In genomic region chr12:43489896-43490295, GRCm38 (mm10) we compare ENCODE assay signal across 34 mouse cellular contexts.
"Had no signal": no experiment of that assay in that cellular context is flagged by ENCODE, and none has a peak within 500 bp of the region (broad histone marks: within the 10 kb centered on the region; RNA-seq: fewer than 3 reads in every experiment).

No protein-coding gene starts in this region.

- DNase-seq: heart, postnatal 10 days; heart, postnatal 14 days; heart, postnatal 36 days; heart, postnatal 4 days; kidney, adult 11 months; kidney, adult 18-20 months; kidney, adult 2 months; kidney, adult 8-10 months; kidney, adult 9 months; kidney, postnatal 10 days; kidney, postnatal 14 days; kidney, postnatal 25 days; kidney, postnatal 36 days; kidney, postnatal 4 days; layer of hippocampus, adult 9-11 months; layer of hippocampus, postnatal 36 days had no signal

- H3K9ac ChIP-seq: heart, embryonic 12.5 days; heart, embryonic 13.5 days; heart, embryonic 15.5 days; hindbrain, embryonic 12.5 days; hindbrain, embryonic 13.5 days; hindbrain, embryonic 14.5 days; hindbrain, embryonic 15.5 days; intestine, embryonic 15.5 days; kidney, embryonic 15.5 days had no signal

- H3K9me3 ChIP-seq: heart, embryonic 12.5 days; heart, embryonic 13.5 days; heart, embryonic 15.5 days; hindbrain, embryonic 10.5 days; hindbrain, embryonic 12.5 days; hindbrain, embryonic 13.5 days; hindbrain, embryonic 15.5 days; intestine, embryonic 15.5 days; kidney, embryonic 15.5 days had no signal

- H3K27ac ChIP-seq: heart, embryonic 13.5 days; heart, embryonic 15.5 days; hindbrain, embryonic 10.5 days; hindbrain, embryonic 12.5 days; hindbrain, embryonic 13.5 days; hindbrain, embryonic 14.5 days; hindbrain, embryonic 15.5 days; hindbrain, postnatal 0 days; intestine, embryonic 15.5 days; kidney, embryonic 15.5 days; kidney, postnatal 0 days; layer of hippocampus, adult 2 months; left cerebral cortex, adult 2 months had no signal

- H3K4me1 ChIP-seq: heart, embryonic 12.5 days; heart, embryonic 13.5 days; heart, embryonic 15.5 days; hindbrain, embryonic 10.5 days; hindbrain, embryonic 12.5 days; hindbrain, embryonic 13.5 days; hindbrain, embryonic 15.5 days; intestine, embryonic 15.5 days; kidney, embryonic 15.5 days had no signal

- H3K36me3 ChIP-seq: heart, embryonic 12.5 days; heart, embryonic 13.5 days; heart, embryonic 15.5 days; hindbrain, embryonic 10.5 days; hindbrain, embryonic 12.5 days; hindbrain, embryonic 13.5 days; hindbrain, embryonic 15.5 days; intestine, embryonic 15.5 days; kidney, embryonic 15.5 days had no signal

- H3K4me3 ChIP-seq: heart, embryonic 12.5 days; heart, embryonic 13.5 days; heart, embryonic 15.5 days; hindbrain, embryonic 10.5 days; hindbrain, embryonic 12.5 days; hindbrain, embryonic 13.5 days; hindbrain, embryonic 15.5 days; intestine, embryonic 15.5 days; kidney, embryonic 15.5 days; layer of hippocampus, adult 2 months; left cerebral cortex, adult 2 months had no signal

- H3K27me3 ChIP-seq: heart, embryonic 12.5 days; heart, embryonic 13.5 days; heart, embryonic 15.5 days; hindbrain, embryonic 12.5 days; hindbrain, embryonic 13.5 days; hindbrain, embryonic 15.5 days; intestine, embryonic 15.5 days; kidney, embryonic 15.5 days had no signal

- ATAC-seq: hindbrain, embryonic 16.5 days; hindbrain, postnatal 0 days; inflammation-experienced regulatory T-cells, adult 6 months; intestine, embryonic 15.5 days; intestine, embryonic 16.5 days; intestine, postnatal 0 days had no signal
